Mouse (Mus musculus) kidney, embryonic 14.5 days (tissue): Measurements from ENCODE around the gene Ptprj. TPM values are rescaled to one million over a fixed set of nuclear protein-coding genes. Genes with fewer than 3 reads are reported as not detected.
A peak's percentile ranks its signal among the peaks of the same experiment; 100 is the strongest.

Experiments used
- ATAC-seq: fragments of 200-750 bp; cut with Nextera tagmentation; 2 replicates; pipeline ENCODE4 v1.8.0; 2017; ENCODE audit warnings: moderate number of reproducible peaks, mild to moderate bottlenecking, moderate TSS enrichment, moderate library complexity; ENCODE audit not compliant: low FRiP score, low TSS enrichment
- H3K27ac ChIP-seq: fragments of 300-500 bp; sonication (generic); 2 replicates; pipeline ENCODE4 v1.5.1; 2014; ENCODE audit warnings: low read depth, mild to moderate bottlenecking, low read length, moderate library complexity, mixed read lengths
- H3K27me3 ChIP-seq: fragments of 300-500 bp; sonication (generic); 2 replicates; pipeline ENCODE4 v1.6.1; 2014; ENCODE audit warnings: mild to moderate bottlenecking, low read length; ENCODE audit not compliant: control insufficient read depth, insufficient read depth
- H3K36me3 ChIP-seq: fragments of 300-500 bp; sonication (generic); 2 replicates; pipeline ENCODE4 v1.6.1; 2014; ENCODE audit warnings: low read length, mixed read lengths; ENCODE audit not compliant: control insufficient read depth, insufficient read depth
- H3K4me1 ChIP-seq: fragments of 300-500 bp; sonication (generic); 2 replicates; pipeline ENCODE4 v1.6.1; 2014; ENCODE audit warnings: low read length, mixed read lengths; ENCODE audit not compliant: control insufficient read depth, insufficient read depth
- H3K4me2 ChIP-seq: fragments of 300-500 bp; sonication (generic); replicated peaks from 2 replicates; pipeline ENCODE4 v1.6.1; 2014; ENCODE audit warnings: low read depth, mild to moderate bottlenecking, low read length
- H3K4me3 ChIP-seq: fragments of 300-500 bp; sonication (generic); 2 replicates; pipeline ENCODE4 v1.5.1; 2014; ENCODE audit warnings: mild to moderate bottlenecking, low read length
- H3K9ac ChIP-seq: fragments of 300-500 bp; sonication (generic); 2 replicates; pipeline ENCODE4 v1.6.1; 2014; ENCODE audit warnings: low read depth, mild to moderate bottlenecking, low read length, moderate library complexity
- H3K9me3 ChIP-seq: fragments of 300-500 bp; sonication (generic); 2 replicates; pipeline ENCODE4 v1.6.1; 2016; ENCODE audit warnings: low read length; ENCODE audit not compliant: control insufficient read depth
- WGBS: fragments of 180-500 bp; shearing (Covaris S2); extraction: QIAGEN DNeasy Blood & Tissue Kit; methylation state at CpG from one replicate; pipeline ENCODE4 v1.1.7; 2014; 5-methylcytosine and 5-hydroxymethylcytosine counted together
- polyA plus RNA-seq: library from polyadenylated mRNA; unstranded; fragments of >200 nt; fragmentation: Nextera tagmentation; extraction: Ambion mirVana; gene quantifications from 2 replicates; pipeline ENCODE4 v1.2.1, GENCODE M21; 2014

Ptprj gene
- polyA plus RNA-seq, 1 experiment from 2014 or later: 10.8 TPM

DNA sequence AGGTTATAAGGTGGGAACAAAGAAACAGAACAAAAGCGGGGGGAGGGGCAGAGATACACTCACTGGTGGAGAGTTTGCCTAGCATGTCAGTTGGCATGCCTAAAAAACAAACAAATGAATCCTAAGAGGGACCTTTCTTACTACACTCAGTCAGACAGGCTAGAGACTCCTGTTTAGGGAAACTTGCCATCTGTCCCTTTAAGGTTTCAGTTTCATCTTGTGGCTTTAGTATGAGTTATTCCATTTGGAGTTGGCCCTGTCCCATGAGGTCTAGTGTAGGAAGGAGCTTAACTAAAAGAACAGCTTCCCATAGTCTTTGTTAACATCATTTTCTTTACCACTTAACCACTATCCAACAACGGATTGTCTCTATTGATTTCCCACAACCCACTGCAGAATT, 32.6 kb upstream of the Ptprj start:
- H3K36me3 ChIP-seq: no peaks in the 10 kb centered on the region
- ATAC-seq: no peak

DNA sequence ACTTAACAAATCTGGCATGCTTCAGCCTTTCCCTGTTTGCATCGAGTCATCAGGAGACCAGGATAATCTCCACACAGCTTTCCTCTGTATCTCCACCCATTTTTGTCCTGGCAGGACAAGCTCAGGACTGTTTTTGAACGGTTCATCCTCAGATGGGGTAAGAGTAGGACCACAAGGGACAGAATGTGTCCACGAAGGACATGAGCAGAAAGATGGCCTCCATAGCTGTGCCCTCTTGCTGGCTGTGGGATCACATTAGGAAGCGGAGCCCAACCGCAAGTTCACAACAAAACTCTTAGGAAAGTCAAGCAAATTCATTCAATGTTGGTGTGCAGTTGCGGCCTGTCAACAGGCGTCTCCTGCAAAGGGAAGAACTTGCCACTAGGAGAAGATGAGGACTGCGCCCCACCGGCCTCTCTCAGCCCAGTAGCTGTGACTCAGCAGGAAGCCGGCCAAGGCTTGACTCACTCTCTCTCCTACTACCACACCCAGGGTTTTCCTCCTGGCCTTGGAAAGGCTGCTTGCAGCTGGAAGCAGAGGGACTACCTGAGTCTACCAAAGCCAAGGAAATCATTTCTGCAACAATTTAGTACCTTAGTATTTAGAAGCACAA, 31.6 kb upstream of the Ptprj start:
- 81% methylated on average over 10 of the region's 10 CpGs for WGBS
- no peak overlapping the region for H3K27ac ChIP-seq
- H3K36me3 ChIP-seq: no peaks in the 10 kb centered on the region
- H3K4me1 ChIP-seq: no peaks in the 10 kb centered on the region
- H3K9me3 ChIP-seq: no peaks in the 10 kb centered on the region
- H3K4me3 ChIP-seq: no peak overlapping the region
- H3K9ac ChIP-seq: no peak overlapping the region
- no peaks in the 10 kb centered on the region for H3K27me3 ChIP-seq
- no peak for ATAC-seq
- H3K4me2 ChIP-seq: no peak overlapping the region

More for the DNA sequence above, 32.6 kb upstream of the Ptprj start:
- no peak overlapping the region for H3K4me2 ChIP-seq
- no peak overlapping the region for H3K27ac ChIP-seq
- 89% methylated on average over 2 of the region's 2 CpGs for WGBS
- H3K4me1 ChIP-seq: no peaks in the 10 kb centered on the region
- no peak overlapping the region for H3K4me3 ChIP-seq
- H3K9ac ChIP-seq: no peak overlapping the region
- H3K9me3 ChIP-seq: no peaks in the 10 kb centered on the region
- no peaks in the 10 kb centered on the region for H3K27me3 ChIP-seq

DNA sequence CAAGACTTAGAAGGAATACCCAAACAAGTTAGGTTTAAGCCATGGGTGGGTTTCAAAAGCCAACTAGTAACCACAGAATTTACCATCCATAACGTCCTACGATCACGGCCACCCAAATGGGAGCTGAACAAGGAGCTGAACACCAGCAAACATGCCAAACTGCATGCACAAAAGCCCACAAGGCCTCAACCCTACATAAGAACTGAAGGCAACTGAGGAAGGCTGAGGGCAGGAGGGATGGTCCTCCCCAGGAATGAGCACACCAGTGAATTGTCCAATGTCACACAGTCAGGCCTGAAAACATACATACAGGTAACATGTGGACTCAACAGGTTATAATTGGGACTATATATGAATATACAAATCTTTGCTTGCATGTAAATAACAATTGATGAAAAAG, 20.6 kb upstream of the Ptprj start:
- Histone ChIP-seq H3K36me3 (no peaks in the 10 kb centered on the region), H3K9ac (no peak overlapping the region), H3K4me3 (no peak overlapping the region), H3K27me3 (no peaks in the 10 kb centered on the region), H3K4me1 (no peaks in the 10 kb centered on the region), H3K4me2 (no peak overlapping the region), H3K9me3 (no peaks in the 10 kb centered on the region), H3K27ac (no peak overlapping the region)
- WGBS: 96% methylated on average over 3 of the region's 3 CpGs
- no peak for ATAC-seq

DNA sequence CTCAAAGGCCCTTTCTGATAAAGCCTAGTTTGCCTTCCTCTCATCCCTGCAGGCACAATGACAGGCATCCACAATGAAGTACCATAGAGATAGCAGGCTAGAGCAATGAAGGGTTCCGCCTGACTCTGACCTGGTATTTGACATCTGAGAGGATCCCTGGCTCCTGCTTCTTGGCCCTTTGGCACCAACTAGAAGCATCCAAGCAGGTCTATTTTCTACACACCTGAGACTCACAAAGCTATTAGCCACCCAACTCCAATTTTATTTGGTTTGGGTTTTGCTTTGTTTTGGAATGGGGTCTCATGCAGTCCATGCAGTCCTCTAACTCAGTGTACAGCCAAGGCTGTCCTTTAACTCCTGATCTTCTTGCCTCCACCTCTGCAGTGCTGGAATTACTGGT, 7.7 kb upstream of the Ptprj start:
- WGBS: 86% methylated on average over 1 of the region's 1 CpGs
- Histone ChIP-seq H3K4me3 (no peak overlapping the region), H3K9me3 (peaks cover 2% of the 10 kb centered on the region; the same call in 1 of the 2 replicates), H3K4me1 (no peaks in the 10 kb centered on the region), H3K27ac (no peak overlapping the region), H3K9ac (no peak overlapping the region), H3K4me2 (no peak overlapping the region), H3K27me3 (no peaks in the 10 kb centered on the region), H3K36me3 (no peaks in the 10 kb centered on the region)
- no peak for ATAC-seq

DNA sequence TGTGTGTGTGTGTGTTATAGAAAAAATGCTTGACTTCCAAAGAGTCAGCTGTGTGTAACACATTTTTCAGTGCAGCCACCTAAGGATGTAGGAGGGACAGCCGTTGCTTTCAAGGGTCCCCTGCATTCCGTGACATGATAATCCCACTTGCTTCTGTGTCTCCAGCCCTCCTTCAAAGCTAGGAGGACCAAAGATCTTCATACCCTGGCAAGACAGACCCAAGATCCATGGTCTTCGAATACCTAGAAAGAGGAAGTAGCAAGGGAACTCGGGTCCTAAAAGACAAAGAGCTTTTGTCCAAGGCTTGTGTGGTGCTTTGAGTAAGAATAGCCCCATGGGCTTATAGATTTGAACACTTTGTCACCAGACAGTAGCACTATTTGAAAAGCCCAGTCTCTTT, 4.1 kb upstream of the Ptprj start:
- Histone ChIP-seq H3K36me3 (no peaks in the 10 kb centered on the region), H3K4me2 (no peak overlapping the region), H3K4me3 (no peak overlapping the region), H3K9me3 (no peaks in the 10 kb centered on the region), H3K27ac (peak overlapping the region; percentile 52; the same call in 1 of the 2 replicates), H3K27me3 (no peaks in the 10 kb centered on the region), H3K9ac (no peak overlapping the region), H3K4me1 (0 out of 2 replicates have a peak, but pooled peaks cover 5% of the 10 kb centered on the region)
- WGBS: 60% methylated on average over 4 of the region's 4 CpGs
- no peak for ATAC-seq

DNA sequence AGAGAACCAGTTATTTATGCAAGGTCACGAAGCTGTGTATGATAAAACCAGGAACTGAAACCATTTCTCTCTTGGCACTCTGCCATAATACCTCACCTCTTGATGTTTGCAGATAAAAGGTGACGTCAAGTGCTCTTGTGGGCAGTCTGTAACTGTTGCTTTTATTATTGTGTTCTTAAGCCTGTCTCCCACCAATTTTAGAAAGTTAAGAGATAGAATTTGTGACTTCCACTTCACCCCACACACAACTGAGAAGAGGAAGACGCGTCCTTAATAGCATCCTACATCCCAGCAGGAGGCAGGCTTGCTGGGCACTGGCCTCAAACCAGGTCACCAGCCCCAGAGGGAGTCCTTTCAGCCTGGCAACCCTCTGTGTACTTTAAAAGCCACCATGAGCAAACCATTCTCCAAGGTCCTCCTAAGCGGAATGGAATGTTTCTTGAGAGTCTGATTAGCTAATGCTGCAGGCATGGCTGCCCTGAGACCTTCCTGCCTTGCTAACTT, 3.2 kb upstream of the Ptprj start:
- WGBS: 41% methylated on average over 5 of the region's 5 CpGs

DNA sequence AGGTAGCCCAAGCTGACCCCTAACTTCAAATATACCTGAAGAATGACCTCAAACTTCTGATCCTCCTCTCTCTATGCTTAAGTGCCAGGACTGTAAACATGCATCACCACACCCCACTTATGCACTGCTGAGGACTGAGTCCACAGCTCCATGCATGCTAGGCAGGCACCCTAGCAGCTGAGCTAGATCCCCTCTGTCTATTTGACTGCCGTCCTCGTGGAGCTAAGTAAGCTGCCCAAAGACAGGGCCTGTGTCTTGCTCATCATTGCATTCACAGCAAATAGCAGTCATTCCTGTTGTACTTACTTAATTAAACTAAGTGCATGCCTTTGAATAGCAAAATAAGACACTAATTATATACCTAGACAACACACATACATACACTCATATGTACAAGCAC, 2.4 kb upstream of the Ptprj start:
- ATAC-seq: no peak
- peaks cover 9% of the 10 kb centered on the region; the same call in 1 of the 2 replicates for H3K4me1 ChIP-seq
- H3K9me3 ChIP-seq: no peaks in the 10 kb centered on the region
- H3K36me3 ChIP-seq: no peaks in the 10 kb centered on the region
- H3K4me3 ChIP-seq: no peak overlapping the region
- H3K27ac ChIP-seq: no peak overlapping the region
- H3K27me3 ChIP-seq: no peaks in the 10 kb centered on the region
- WGBS: 59% methylated on average over 2 of the region's 2 CpGs
- H3K4me2 ChIP-seq: no peak overlapping the region
- no peak overlapping the region for H3K9ac ChIP-seq

More for the DNA sequence above, 3.2 kb upstream of the Ptprj start:
- H3K27ac ChIP-seq: 0 out of 2 replicates have a peak overlapping the region, but pooled peaks have one; percentile 52
- no peak overlapping the region for H3K9ac ChIP-seq
- H3K36me3 ChIP-seq: no peaks in the 10 kb centered on the region
- H3K4me1 ChIP-seq: peaks cover 9% of the 10 kb centered on the region; the same call in 1 of the 2 replicates
- H3K9me3 ChIP-seq: no peaks in the 10 kb centered on the region
- no peak for ATAC-seq
- no peak overlapping the region for H3K4me2 ChIP-seq
- H3K27me3 ChIP-seq: no peaks in the 10 kb centered on the region
- no peak overlapping the region for H3K4me3 ChIP-seq

DNA sequence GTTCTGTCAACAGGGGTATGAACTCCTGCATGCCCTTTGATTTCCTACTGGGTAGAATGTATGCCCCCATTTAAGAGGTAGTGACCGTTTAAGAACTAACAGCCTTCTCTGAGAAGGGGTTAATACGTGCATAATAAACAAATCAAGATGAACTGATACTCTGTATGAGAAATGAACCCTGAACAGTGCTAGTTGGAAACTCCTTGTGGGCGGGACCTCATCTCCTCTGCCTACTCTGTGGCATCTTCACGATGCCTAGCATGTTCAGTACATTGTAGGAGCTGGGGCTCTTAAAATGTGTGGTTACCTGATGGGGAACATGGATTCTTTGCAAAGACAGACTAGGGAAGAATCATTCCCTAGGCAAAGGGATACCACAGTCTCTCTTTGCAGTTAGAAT, 1.9 kb upstream of the Ptprj start:
- Histone ChIP-seq H3K27ac (no peak overlapping the region), H3K4me2 (no peak overlapping the region), H3K27me3 (no peaks in the 10 kb centered on the region), H3K9ac (no peak overlapping the region), H3K9me3 (no peaks in the 10 kb centered on the region), H3K4me1 (peaks cover 9% of the 10 kb centered on the region; the same call in 1 of the 2 replicates), H3K36me3 (no peaks in the 10 kb centered on the region), H3K4me3 (no peak overlapping the region)
- ATAC-seq: no peak
- 66% methylated on average over 4 of the region's 4 CpGs for WGBS

DNA sequence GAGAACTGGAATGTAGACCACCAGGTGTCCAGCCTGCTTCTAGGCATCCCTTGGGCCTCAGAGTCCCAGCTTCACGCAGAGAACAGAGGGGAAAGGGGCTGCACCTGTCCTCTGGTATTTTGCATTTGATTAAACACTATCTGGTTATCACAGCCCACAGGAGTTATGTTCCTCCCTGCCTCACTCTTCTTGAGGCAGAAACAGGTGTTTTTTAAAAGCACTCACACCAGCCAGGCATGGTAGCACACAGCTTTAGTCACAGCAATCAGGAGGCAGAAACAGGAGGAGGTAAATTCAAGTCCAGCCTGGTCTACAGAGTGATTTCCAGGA, 1.3 kb upstream of the Ptprj start:
- Histone ChIP-seq H3K4me3 (no peak overlapping the region), H3K9me3 (no peaks in the 10 kb centered on the region), H3K27me3 (no peaks in the 10 kb centered on the region), H3K9ac (no peak overlapping the region), H3K4me2 (no peak overlapping the region), H3K27ac (no peak overlapping the region), H3K4me1 (peaks cover 9% of the 10 kb centered on the region; the same call in 1 of the 2 replicates), H3K36me3 (no peaks in the 10 kb centered on the region)
- no peak for ATAC-seq
- WGBS: 43% methylated on average over 1 of the region's 1 CpGs
